Mouse (Mus musculus) liver, embryonic 11.5 days (tissue): ENCODE results near the gene Nanos2. TPM values are rescaled to one million over a fixed set of nuclear protein-coding genes. Genes with fewer than 3 reads are reported as not detected.

Source experiments
- ATAC-seq: fragments of 200-750 bp; cut with Nextera tagmentation; replicated peaks from 2 replicates; pipeline ENCODE4 v1.8.0; 2017; ENCODE audit warnings: moderate number of reproducible peaks, mild to moderate bottlenecking, moderate TSS enrichment, moderate library complexity; ENCODE audit not compliant: low FRiP score
- DNase-seq: peaks from one replicate; pipeline ENCODE4 v3.0.0-alpha.2; 2017; ENCODE audit warnings: low spot score
- H3K27ac ChIP-seq: fragments of 300-500 bp; sonication (generic); 2 replicates; pipeline ENCODE4 v1.5.1; 2014; ENCODE audit warnings: mild to moderate bottlenecking, low read depth, low read length, control low read depth
- H3K27me3 ChIP-seq: fragments of 300-500 bp; sonication (generic); replicated peaks from 2 replicates; pipeline ENCODE4 v1.6.1; 2014; ENCODE audit warnings: low read length, mixed read lengths; ENCODE audit not compliant: control insufficient read depth, insufficient read depth
- H3K36me3 ChIP-seq: fragments of 300-500 bp; sonication (generic); 2 replicates; pipeline ENCODE4 v1.6.1; 2014; ENCODE audit warnings: mild to moderate bottlenecking, low read length, moderate library complexity, mixed read lengths; ENCODE audit not compliant: control insufficient read depth, insufficient read depth
- H3K4me1 ChIP-seq: fragments of 300-500 bp; sonication (generic); replicated peaks from 2 replicates; pipeline ENCODE4 v1.6.1; 2014; ENCODE audit warnings: low read length, mixed read lengths; ENCODE audit not compliant: control insufficient read depth, insufficient read depth
- H3K4me2 ChIP-seq: fragments of 300-500 bp; sonication (generic); 2 replicates; pipeline ENCODE4 v1.6.1; 2014; ENCODE audit warnings: mild to moderate bottlenecking, control low read depth, moderate library complexity
- H3K4me3 ChIP-seq: fragments of 300-500 bp; sonication (generic); 2 replicates; pipeline ENCODE4 v1.5.1; 2014; ENCODE audit warnings: low read depth, low read length, control low read depth
- H3K9ac ChIP-seq: fragments of 300-500 bp; sonication (generic); 2 replicates; pipeline ENCODE4 v1.6.1; 2014; ENCODE audit warnings: low read depth, low read length, control low read depth
- H3K9me3 ChIP-seq: fragments of 300-500 bp; sonication (generic); 2 replicates; pipeline ENCODE4 v1.6.1; 2016; ENCODE audit warnings: low read length, inconsistent platforms, mixed read lengths; ENCODE audit not compliant: control insufficient read depth
- WGBS: fragments of 180-500 bp; shearing (Covaris S2); extraction: QIAGEN DNeasy Blood & Tissue Kit; methylation state at CpG from one replicate; pipeline ENCODE4 v1.1.7; 2014; 5-methylcytosine and 5-hydroxymethylcytosine counted together
- polyA plus RNA-seq: library from polyadenylated mRNA; unstranded; fragments of >200 nt; fragmentation: Nextera tagmentation; extraction: Ambion mirVana; gene quantifications from 2 replicates; pipeline ENCODE4 v1.2.1, GENCODE M21; 2014

Gene Nanos2
- polyA plus RNA-seq, 1 experiment from 2014 or later = not detected

GRCm38 (mm10) chr7:19031641-19032040 is 44.4 kb downstream of the Nanos2 start:
- no peak for ATAC-seq
- H3K4me2 ChIP-seq = no peak overlapping the region
- no peaks in the 10 kb centered on the region for H3K27me3 ChIP-seq
- no peak overlapping the region for H3K27ac ChIP-seq
- H3K4me3 ChIP-seq = no peak overlapping the region
- H3K36me3 ChIP-seq = peaks cover 61% of the 10 kb centered on the region
- H3K9ac ChIP-seq = no peak overlapping the region
- 84% methylated on average over 4 of the region's 4 CpGs for WGBS
- H3K9me3 ChIP-seq = no peaks in the 10 kb centered on the region
- peaks cover 3% of the 10 kb centered on the region for H3K4me1 ChIP-seq
- DNase-seq = no peak

Other genes with a start within 250 kb of the Nanos2 start
- not detected in 2 replicates for gene Psg19, start 188.9 kb upstream of the Nanos2 start, polyA plus RNA-seq
- 0.08 TPM in 2 replicates for gene Psg17, start 165.8 kb upstream of the Nanos2 start, polyA plus RNA-seq
- gene Mill2, start 147.4 kb upstream of the Nanos2 start, polyA plus RNA-seq = 0.21 and 0.26 TPM in 2 replicates
- 7.9 TPM in 2 replicates for gene Pglyrp1, start 116.1 kb upstream of the Nanos2 start, polyA plus RNA-seq
- 20.8 and 21.1 TPM in 2 replicates for gene Ccdc61, start 77.0 kb upstream of the Nanos2 start, polyA plus RNA-seq
- gene Nova2, start 61.5 kb upstream of the Nanos2 start, polyA plus RNA-seq = 0.22 and 0.41 TPM in 2 replicates
- 1.5 and 2.2 TPM in 2 replicates for gene Mypop, start 3.8 kb downstream of the Nanos2 start, polyA plus RNA-seq
- 23.3 and 24.9 TPM in 2 replicates for gene Irf2bp1, start 16.6 kb downstream of the Nanos2 start, polyA plus RNA-seq
- gene Foxa3, start 36.1 kb downstream of the Nanos2 start, polyA plus RNA-seq = 29.7 and 32.0 TPM in 2 replicates
- gene Sympk, start 37.0 kb downstream of the Nanos2 start, polyA plus RNA-seq = 26.3 and 28.4 TPM in 2 replicates
- gene Rsph6a, start 67.3 kb downstream of the Nanos2 start, polyA plus RNA-seq = not detected in 2 replicates
- gene Dmwd, start 88.8 kb downstream of the Nanos2 start, polyA plus RNA-seq = 10.2 and 12.8 TPM in 2 replicates
- 12.4 and 13.9 TPM in 2 replicates for gene Dmpk, start 96.4 kb downstream of the Nanos2 start, polyA plus RNA-seq
- gene Six5, start 107.2 kb downstream of the Nanos2 start, polyA plus RNA-seq = 3.7 and 4.3 TPM in 2 replicates
- 1.2 and 1.9 TPM in 2 replicates for gene Gm4969, start 131.0 kb downstream of the Nanos2 start, polyA plus RNA-seq
- gene Fbxo46, start 132.5 kb downstream of the Nanos2 start, polyA plus RNA-seq = 9.9 TPM in 2 replicates
- gene Qpctl, start 161.9 kb downstream of the Nanos2 start, polyA plus RNA-seq = 7.5 and 9.5 TPM in 2 replicates
- 140 and 158 TPM in 2 replicates for gene Snrpd2, start 162.3 kb downstream of the Nanos2 start, polyA plus RNA-seq
- 0.69 and 0.73 TPM in 2 replicates for gene Gipr, start 178.7 kb downstream of the Nanos2 start, polyA plus RNA-seq
- 2.7 and 3.8 TPM in 2 replicates for gene Eml2, start 189.0 kb downstream of the Nanos2 start, polyA plus RNA-seq
- 1.4 and 1.9 TPM in 2 replicates for gene Gpr4, start 225.1 kb downstream of the Nanos2 start, polyA plus RNA-seq
- 31.6 and 33.9 TPM in 2 replicates for gene Opa3, start 240.9 kb downstream of the Nanos2 start, polyA plus RNA-seq